Mouse (Mus musculus) midbrain, embryonic 11.5 days (tissue): ENCODE results near the gene St3gal6. TPM values are rescaled to one million over a fixed set of nuclear protein-coding genes. Genes with fewer than 3 reads are reported as not detected.
A peak's percentile ranks its signal among the peaks of the same experiment; 100 is the strongest.

ENCODE experiments used
- ATAC-seq: fragments of 200-750 bp; cut with Nextera tagmentation; 2 replicates; pipeline ENCODE4 v1.8.0; 2017; ENCODE audit warnings: moderate TSS enrichment, moderate library complexity; ENCODE audit not compliant: low FRiP score
- DNase-seq: peaks from one replicate; pipeline ENCODE4 v3.0.0; 2015; ENCODE audit warnings: low spot score; ENCODE audit errors: missing footprints
- H3K27ac ChIP-seq: fragments of 300-500 bp; sonication (generic); 2 replicates; pipeline ENCODE4 v1.5.1; 2014; ENCODE audit warnings: low read depth, low read length
- H3K27me3 ChIP-seq: fragments of 300-500 bp; sonication (generic); 2 replicates; pipeline ENCODE4 v1.6.1; 2014; ENCODE audit warnings: mild to moderate bottlenecking, low read length, moderate library complexity, mixed read lengths; ENCODE audit not compliant: control insufficient read depth, insufficient read depth
- H3K36me3 ChIP-seq: fragments of 300-500 bp; sonication (generic); 2 replicates; pipeline ENCODE4 v1.6.1; 2014; ENCODE audit warnings: mild to moderate bottlenecking, low read length, moderate library complexity, mixed read lengths; ENCODE audit not compliant: control insufficient read depth, insufficient read depth
- H3K4me1 ChIP-seq: fragments of 300-500 bp; sonication (generic); 2 replicates; pipeline ENCODE4 v1.6.1; 2014; ENCODE audit warnings: low read length; ENCODE audit not compliant: control insufficient read depth, insufficient read depth
- H3K4me2 ChIP-seq: fragments of 300-500 bp; sonication (generic); 2 replicates; pipeline ENCODE4 v1.6.1; 2014; ENCODE audit warnings: mild to moderate bottlenecking, moderate library complexity
- H3K4me3 ChIP-seq: fragments of 300-500 bp; sonication (generic); 2 replicates; pipeline ENCODE4 v1.5.1; 2014; ENCODE audit warnings: low read depth, low read length
- H3K9ac ChIP-seq: fragments of 300-500 bp; sonication (generic); 2 replicates; pipeline ENCODE4 v1.6.1; 2014; ENCODE audit warnings: low read length
- H3K9me3 ChIP-seq: fragments of 300-500 bp; sonication (generic); 2 replicates; pipeline ENCODE4 v1.6.1; 2016; ENCODE audit warnings: low read length; ENCODE audit not compliant: control insufficient read depth
- WGBS: fragments of 180-500 bp; shearing (Covaris S2); extraction: QIAGEN DNeasy Blood & Tissue Kit; methylation state at CpG from one replicate; pipeline ENCODE4 v1.1.7; 2014; 5-methylcytosine and 5-hydroxymethylcytosine counted together
- polyA plus RNA-seq: library from polyadenylated mRNA; unstranded; fragments of >200 nt; fragmentation: Nextera tagmentation; extraction: Ambion mirVana; gene quantifications from 2 replicates; pipeline ENCODE4 v1.2.1, GENCODE M21; 2014

The St3gal6 gene
- polyA plus RNA-seq, 1 experiment from 2014 or later = 11.8 TPM

DNA sequence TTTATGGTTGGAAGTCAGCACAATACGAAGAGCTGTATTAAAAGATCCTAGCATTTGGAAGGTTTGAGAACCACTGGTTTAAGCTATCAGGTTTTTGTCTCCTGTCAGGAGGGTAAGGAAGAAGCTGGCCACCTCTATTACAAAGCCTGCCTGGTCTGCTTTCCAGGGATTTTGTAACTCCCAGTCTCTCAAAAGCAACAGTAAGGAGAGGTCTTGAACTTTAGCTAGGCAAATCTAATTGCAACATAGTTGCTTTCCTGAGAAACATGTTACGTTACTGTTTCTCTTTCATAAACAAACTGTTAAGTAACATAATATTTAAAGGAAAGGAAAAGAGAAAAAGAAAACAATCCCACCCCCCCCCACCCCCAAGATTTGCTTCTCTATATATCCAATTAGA is 12.0 kb upstream of the St3gal6 start:
- Histone ChIP-seq H3K9me3 (no peaks in the 10 kb centered on the region), H3K4me3 (no peak overlapping the region), H3K4me1 (no peaks in the 10 kb centered on the region), H3K36me3 (no peaks in the 10 kb centered on the region), H3K27ac (no peak overlapping the region), H3K9ac (no peak overlapping the region), H3K4me2 (no peak overlapping the region), H3K27me3 (no peaks in the 10 kb centered on the region)
- WGBS = 85% methylated on average over 2 of the region's 2 CpGs
- DNase-seq = no peak
- ATAC-seq = no peak

DNA sequence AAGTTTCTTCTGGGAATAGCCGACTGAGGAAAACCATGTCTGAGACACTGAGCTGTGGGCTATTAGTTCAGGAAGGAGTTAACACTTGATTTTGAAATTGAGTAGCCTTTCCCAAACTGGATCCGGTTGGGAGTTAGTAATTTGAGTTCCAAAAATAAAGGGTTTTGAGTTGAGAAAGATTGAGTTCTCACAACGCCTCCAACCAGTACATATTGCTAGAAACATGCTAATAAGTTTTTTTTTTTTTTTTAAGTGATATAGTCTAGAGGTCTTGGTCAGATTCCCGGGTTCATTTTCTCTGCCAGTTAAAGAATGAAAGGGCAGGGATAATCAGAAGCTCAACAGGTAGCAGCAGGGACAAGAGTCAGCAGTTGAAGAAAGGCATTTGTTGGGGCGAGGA is 11.2 kb upstream of the St3gal6 start:
- Histone ChIP-seq H3K4me2 (no peak overlapping the region), H3K4me3 (no peak overlapping the region), H3K27ac (no peak overlapping the region), H3K36me3 (no peaks in the 10 kb centered on the region), H3K4me1 (no peaks in the 10 kb centered on the region), H3K9ac (no peak overlapping the region), H3K9me3 (no peaks in the 10 kb centered on the region), H3K27me3 (no peaks in the 10 kb centered on the region)
- no peak for DNase-seq
- 62% methylated on average over 5 of the region's 5 CpGs for WGBS
- ATAC-seq = no peak

- ATAC-seq (no peak), DNase-seq (no peak)
- H3K4me2 ChIP-seq = no peak overlapping the region
- H3K4me3 ChIP-seq = no peak overlapping the region
- H3K4me1 ChIP-seq = no peaks in the 10 kb centered on the region
- no peak overlapping the region for H3K9ac ChIP-seq
- H3K36me3 ChIP-seq = no peaks in the 10 kb centered on the region
- H3K27ac ChIP-seq = no peak overlapping the region
- no peaks in the 10 kb centered on the region for H3K27me3 ChIP-seq
- no peaks in the 10 kb centered on the region for H3K9me3 ChIP-seq
- 92% methylated on average over 7 of the region's 7 CpGs for WGBS
Observed at GRCm38 (mm10) chr16:58534245-58535142, 10.5 kb upstream of the St3gal6 start.

- WGBS = 70% methylated on average over 5 of the region's 5 CpGs
- DNase-seq = no peak
Observed at GRCm38 (mm10) chr16:58533742-58534141, 9.7 kb upstream of the St3gal6 start.

GRCm38 (mm10) chr16:58533254-58533653 is 9.2 kb upstream of the St3gal6 start:
- Histone ChIP-seq H3K9me3 (no peaks in the 10 kb centered on the region), H3K4me3 (no peak overlapping the region), H3K4me2 (no peak overlapping the region), H3K27ac (no peak overlapping the region), H3K4me1 (no peaks in the 10 kb centered on the region), H3K9ac (no peak overlapping the region), H3K27me3 (no peaks in the 10 kb centered on the region), H3K36me3 (no peaks in the 10 kb centered on the region)
- 72% methylated on average over 2 of the region's 2 CpGs for WGBS
- DNase-seq (no peak), ATAC-seq (no peak)

More at GRCm38 (mm10) chr16:58533742-58534141, 9.7 kb upstream of the St3gal6 start:
- no peaks in the 10 kb centered on the region for H3K9me3 ChIP-seq
- no peaks in the 10 kb centered on the region for H3K36me3 ChIP-seq
- no peak for ATAC-seq
- H3K27me3 ChIP-seq = no peaks in the 10 kb centered on the region
- no peak overlapping the region for H3K9ac ChIP-seq
- H3K27ac ChIP-seq = no peak overlapping the region
- no peaks in the 10 kb centered on the region for H3K4me1 ChIP-seq
- H3K4me2 ChIP-seq = no peak overlapping the region
- H3K4me3 ChIP-seq = no peak overlapping the region

DNA sequence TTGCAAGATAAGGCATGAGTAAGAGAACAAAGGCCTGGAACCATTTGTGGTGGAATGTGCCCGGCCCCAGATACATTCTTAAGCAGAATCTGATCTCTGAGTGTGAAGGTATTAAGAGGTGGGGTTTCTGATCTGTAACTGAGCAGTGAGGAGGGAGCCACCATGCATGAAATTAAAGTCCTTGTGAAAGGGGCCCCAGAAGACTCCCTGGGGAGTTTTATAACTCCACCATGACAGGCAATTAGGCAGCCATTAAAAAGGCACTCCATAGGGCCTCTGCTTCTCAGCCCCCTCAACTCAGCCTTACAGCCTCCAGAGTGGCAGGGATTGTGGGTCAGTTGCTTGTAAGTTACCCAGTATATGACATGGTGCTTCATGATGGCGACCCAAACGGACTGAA is 8.5 kb upstream of the St3gal6 start:
- no peaks in the 10 kb centered on the region for H3K4me1 ChIP-seq
- DNase-seq (no peak), ATAC-seq (peak; percentile 93)
- no peaks in the 10 kb centered on the region for H3K27me3 ChIP-seq
- H3K9ac ChIP-seq = no peak overlapping the region
- no peak overlapping the region for H3K4me2 ChIP-seq
- H3K27ac ChIP-seq = no peak overlapping the region
- H3K9me3 ChIP-seq = no peaks in the 10 kb centered on the region
- 32% methylated on average over 3 of the region's 3 CpGs for WGBS
- no peak overlapping the region for H3K4me3 ChIP-seq
- no peaks in the 10 kb centered on the region for H3K36me3 ChIP-seq

DNA sequence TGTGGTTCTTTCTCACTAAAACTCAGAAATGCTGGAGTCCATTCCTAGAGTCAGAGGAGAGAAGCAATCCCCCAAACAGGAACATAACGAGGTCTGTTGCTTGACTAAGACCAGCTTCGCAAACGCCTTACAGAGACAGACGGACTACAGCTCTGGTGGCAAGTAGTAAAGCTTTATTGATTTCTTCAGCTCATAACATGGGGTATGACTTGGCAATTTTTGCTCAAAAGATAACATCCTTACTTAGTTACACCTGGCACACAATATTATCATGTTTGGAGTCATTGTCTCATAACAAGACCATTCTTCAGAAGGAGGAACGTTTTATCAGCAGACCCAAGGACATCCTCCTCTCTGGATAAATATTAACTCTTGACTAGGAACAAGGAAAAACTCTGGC is 3.8 kb upstream of the St3gal6 start:
- Histone ChIP-seq H3K27ac (no peak overlapping the region), H3K27me3 (no peaks in the 10 kb centered on the region), H3K9me3 (peaks cover 3% of the 10 kb centered on the region; the same call in 1 of the 2 replicates), H3K36me3 (no peaks in the 10 kb centered on the region), H3K4me3 (no peak overlapping the region), H3K4me2 (no peak overlapping the region), H3K9ac (no peak overlapping the region), H3K4me1 (no peaks in the 10 kb centered on the region)
- WGBS = 89% methylated on average over 5 of the region's 5 CpGs
- ATAC-seq = no peak
- DNase-seq = peak; percentile 33

DNA sequence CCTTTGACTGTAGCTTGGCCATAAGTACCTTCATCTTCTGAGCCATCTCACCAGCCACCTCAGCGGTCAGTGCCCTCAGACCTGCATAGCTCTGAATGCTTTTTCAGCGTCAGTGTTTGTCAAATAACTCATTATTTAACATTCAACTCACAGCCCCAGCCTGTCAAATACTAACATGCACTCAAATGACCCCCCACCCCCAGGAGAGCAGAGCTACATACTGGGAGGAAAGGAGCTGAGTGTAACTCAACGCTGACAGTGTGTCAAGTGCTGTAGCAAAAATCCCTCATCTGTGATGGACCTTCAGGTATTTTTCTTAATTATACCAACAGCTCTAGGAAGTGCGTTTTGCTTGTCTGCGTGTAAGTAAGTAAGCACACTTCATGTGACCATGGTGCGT is 2.7 kb upstream of the St3gal6 start:
- no peak overlapping the region for H3K27ac ChIP-seq
- no peak overlapping the region for H3K4me3 ChIP-seq
- peak; percentile 73 for DNase-seq
- H3K4me1 ChIP-seq = peaks cover 5% of the 10 kb centered on the region; the same call in 1 of the 2 replicates
- no peak overlapping the region for H3K9ac ChIP-seq
- H3K4me2 ChIP-seq = no peak overlapping the region
- peaks cover 3% of the 10 kb centered on the region; the same call in 1 of the 2 replicates for H3K9me3 ChIP-seq
- WGBS = 84% methylated on average over 6 of the region's 6 CpGs
- H3K27me3 ChIP-seq = no peaks in the 10 kb centered on the region; the same call in 1 of the 2 replicates
- H3K36me3 ChIP-seq = no peaks in the 10 kb centered on the region
- no peak for ATAC-seq

GRCm38 (mm10) chr16:58525832-58526231 is 1.8 kb upstream of the St3gal6 start:
- no peaks in the 10 kb centered on the region for H3K36me3 ChIP-seq
- peaks cover 3% of the 10 kb centered on the region; the same call in 1 of the 2 replicates for H3K9me3 ChIP-seq
- no peak overlapping the region for H3K27ac ChIP-seq
- DNase-seq (no peak), ATAC-seq (no peak)
- no peak overlapping the region for H3K4me2 ChIP-seq
- no peaks in the 10 kb centered on the region; the same call in 1 of the 2 replicates for H3K27me3 ChIP-seq
- peaks cover 5% of the 10 kb centered on the region; the same call in 1 of the 2 replicates for H3K4me1 ChIP-seq
- H3K4me3 ChIP-seq = no peak overlapping the region
- no peak overlapping the region for H3K9ac ChIP-seq
